Mouse (Mus musculus) small intestine, adult 2 months (tissue): ENCODE data around the gene Zfp300. TPM values are rescaled to one million over a fixed set of nuclear protein-coding genes. Genes with fewer than 3 reads are reported as not detected.

Experiments
- H3K27ac ChIP-seq: fragments of 200-500 bp; 2 replicates; pipeline ENCODE4 v1.5.1; 2012; ENCODE audit warnings: low read depth, low read length, control low read depth, inconsistent platforms; ENCODE audit not compliant: insufficient read depth
- H3K27me3 ChIP-seq: fragments of 200-500 bp; 2 replicates; pipeline ENCODE4 v1.6.1; 2012; ENCODE audit warnings: mild to moderate bottlenecking, moderate library complexity, low read length, inconsistent platforms; ENCODE audit not compliant: control insufficient read depth, insufficient read depth
- H3K36me3 ChIP-seq: fragments of 200-500 bp; 2 replicates; pipeline ENCODE4 v1.6.1; 2012; ENCODE audit warnings: mild to moderate bottlenecking, low read length, control low read depth, inconsistent platforms; ENCODE audit not compliant: control insufficient read depth, insufficient read depth
- H3K4me1 ChIP-seq: fragments of 200-500 bp; 2 replicates; pipeline ENCODE4 v1.6.1; 2012; ENCODE audit warnings: low read length, inconsistent platforms, mixed read lengths; ENCODE audit not compliant: control insufficient read depth, insufficient read depth, insufficient read length
- H3K4me3 ChIP-seq: fragments of 200-500 bp; 2 replicates; pipeline ENCODE4 v1.5.1; 2012; ENCODE audit warnings: low read depth, mild to moderate bottlenecking, control low read depth, inconsistent platforms, low read length, moderate library complexity
- CTCF ChIP-seq: fragments of 200-500 bp; IDR thresholded peaks from 2 replicates; pipeline ENCODE4 v1.5.1; 2012; ENCODE audit warnings: low read depth, mild to moderate bottlenecking, control low read depth, inconsistent platforms, low read length, moderate library complexity, mixed read lengths; ENCODE audit not compliant: insufficient replicate concordance, insufficient read length; ENCODE audit errors: extremely low read depth
- POLR2A ChIP-seq: fragments of 200-500 bp; IDR thresholded peaks from 2 replicates; pipeline ENCODE4 v1.6.1; 2012; ENCODE audit warnings: low read depth, mild to moderate bottlenecking, control low read depth, inconsistent platforms, low read length, moderate library complexity
- WGBS: fragments of 180-500 bp; shearing (Covaris S2); methylation state at CpG from one replicate; pipeline ENCODE4 v1.1.7; 2018; 5-methylcytosine and 5-hydroxymethylcytosine counted together
- polyA plus RNA-seq: library from polyadenylated mRNA; depleted of rRNA; stranded (reverse); fragments of >200 nt; gene quantifications from 2 replicates; pipeline ENCODE4 v1.2.3, GENCODE M21; 2012; rRNA removed

Gene Zfp300
- polyA plus RNA-seq = 0.03 TPM in 1 of 2 replicates, not detected in the other

GRCm38 (mm10) chrX:21088983-21089866, at the start of gene Zfp300:
TSS of gene Zfp300 (minus strand) at chrX:21089527.
- TF ChIP-seq CTCF = no peak
- TF ChIP-seq POLR2A = no peak
- Histone ChIP-seq H3K36me3 (no peaks in the 10 kb centered on the region), H3K27ac (0 out of 2 replicates have a peak within 1 kb of the TSS, but pooled peaks have one; percentile 35), H3K4me1 (no peaks in the 10 kb centered on the region), H3K27me3 (no peaks in the 10 kb centered on the region), H3K4me3 (peak within 1 kb of the TSS; percentile 55)
- WGBS = 15% methylated on average over 27 of the region's 27 CpGs

DNA sequence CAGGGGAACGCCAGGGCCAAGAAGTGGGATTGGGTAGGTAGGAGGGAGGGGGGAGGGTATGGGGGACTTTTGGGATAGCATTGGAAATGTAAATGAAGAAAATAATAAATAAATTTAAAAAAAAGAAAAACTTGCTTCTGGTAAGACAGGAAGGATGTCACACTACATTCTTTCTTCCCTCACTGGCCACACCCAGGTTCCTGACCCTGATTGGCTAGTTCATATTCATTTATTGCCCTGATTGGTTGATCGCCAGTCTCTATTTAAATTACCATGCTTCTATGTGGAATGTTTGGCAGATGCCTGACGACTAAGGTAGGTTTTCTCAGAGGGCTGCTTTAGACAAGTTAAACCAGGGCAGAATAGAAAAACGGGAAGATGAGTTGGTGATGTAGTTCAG, 26.2 kb upstream of the Zfp300 start, which contains the start of gene Ssxa1:
TSS of gene Ssxa1 (plus strand) at position 301 of the 400 bp plus-strand sequence.
- no peak within 1 kb of the TSS for H3K27ac ChIP-seq
- no peaks in the 10 kb centered on the region for H3K27me3 ChIP-seq
- H3K36me3 ChIP-seq = no peaks in the 10 kb centered on the region
- no peaks in the 10 kb centered on the region for H3K4me1 ChIP-seq
- WGBS = 79% methylated on average over 4 of the region's 4 CpGs
- no peak within 1 kb of the TSS for H3K4me3 ChIP-seq
- TF ChIP-seq CTCF (no peak), POLR2A (no peak)

DNA sequence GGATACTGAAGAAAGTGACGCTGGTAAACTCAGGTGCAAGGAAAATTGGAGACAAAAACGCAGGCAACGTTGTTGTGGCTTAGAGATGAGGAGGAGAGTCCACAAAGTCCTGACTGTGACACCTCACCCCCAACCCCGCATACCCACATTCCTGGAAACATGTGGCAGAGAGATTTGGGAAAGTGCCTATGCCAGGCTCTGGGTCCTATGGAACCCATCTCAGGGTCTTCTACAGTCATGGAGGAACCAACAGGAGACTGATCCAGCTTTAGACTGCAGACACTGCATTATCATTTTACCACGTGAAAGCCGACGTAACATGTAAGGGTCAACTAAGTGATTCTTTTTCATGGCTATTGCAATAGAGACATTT, 526 bp upstream of the Zfp300 start:
- Histone ChIP-seq H3K27ac (0 out of 2 replicates have a peak overlapping the region, but pooled peaks have one; percentile 35), H3K27me3 (no peaks in the 10 kb centered on the region), H3K4me3 (peak overlapping the region; percentile 26; the same call in 1 of the 2 replicates), H3K4me1 (no peaks in the 10 kb centered on the region), H3K36me3 (no peaks in the 10 kb centered on the region)
- TF ChIP-seq CTCF (no peak), POLR2A (no peak)
- WGBS = 52% methylated on average over 7 of the region's 7 CpGs

- Histone ChIP-seq H3K36me3 (no peaks in the 10 kb centered on the region), H3K27me3 (no peaks in the 10 kb centered on the region), H3K27ac (no peak overlapping the region), H3K4me3 (peak overlapping the region; percentile 55), H3K4me1 (no peaks in the 10 kb centered on the region)
- no peak for TF ChIP-seq POLR2A
- WGBS = 27% methylated on average over 6 of the region's 6 CpGs
Measured at GRCm38 (mm10) chrX:21088645-21088982, 713 bp downstream of the Zfp300 start.

DNA sequence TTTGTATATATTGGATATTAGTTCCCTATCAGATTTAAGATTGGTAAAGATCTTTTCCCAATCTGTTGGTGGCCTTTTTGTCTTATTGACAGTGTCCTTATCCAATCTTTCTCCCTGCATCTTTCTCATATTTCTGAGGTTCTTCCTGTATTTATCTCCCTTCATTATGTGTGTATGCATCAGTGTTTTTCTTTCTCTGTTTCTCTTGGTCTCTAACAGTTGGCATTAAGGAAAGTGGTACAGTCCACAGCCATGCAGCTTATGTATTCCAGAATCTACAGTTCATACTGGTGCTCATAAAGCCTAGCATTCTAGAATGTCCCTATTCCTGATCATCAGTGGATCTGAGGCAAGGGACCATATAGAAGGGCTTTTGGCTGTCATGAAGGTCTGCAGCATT, 21.2 kb downstream of the Zfp300 start, which contains the start of gene Spaca5:
TSS of gene Spaca5 (plus strand) at position 301 of the 400 bp plus-strand sequence.
- H3K36me3 ChIP-seq = no peaks in the 10 kb centered on the region
- no peak within 1 kb of the TSS for H3K4me3 ChIP-seq
- H3K27me3 ChIP-seq = no peaks in the 10 kb centered on the region
- no peak for TF ChIP-seq POLR2A
- no peak for TF ChIP-seq CTCF
- H3K4me1 ChIP-seq = no peaks in the 10 kb centered on the region
- H3K27ac ChIP-seq = no peak within 1 kb of the TSS

DNA sequence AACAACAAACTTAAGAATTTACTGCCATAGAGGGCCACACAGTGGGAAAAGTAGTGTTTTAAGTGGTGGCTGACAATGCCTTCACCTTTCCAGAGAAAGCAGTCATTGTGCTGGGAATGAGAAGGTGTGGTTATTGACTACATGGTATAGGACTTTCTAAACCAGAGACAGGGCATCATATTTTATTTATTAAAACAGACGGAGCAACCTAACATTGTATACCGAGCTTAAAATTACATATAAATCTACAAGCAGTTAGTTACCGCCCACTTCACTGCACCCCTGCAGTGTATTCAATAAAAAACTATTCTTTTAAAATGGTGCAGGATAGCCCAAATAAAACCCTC, 26.8 kb downstream of the Zfp300 start:
- 80% methylated on average over 3 of the region's 3 CpGs for WGBS
- no peaks in the 10 kb centered on the region for H3K27me3 ChIP-seq
- H3K4me3 ChIP-seq = no peak overlapping the region

GRCm38 (mm10) chrX:21061866-21062543, 27.3 kb downstream of the Zfp300 start, which contains the start of gene Zfp182:
TSS of gene Zfp182 (minus strand) at chrX:21062316.
- TF ChIP-seq POLR2A = peak; percentile 15; the same call in 1 of the 2 replicates
- TF ChIP-seq CTCF = no peak
- 16% methylated on average over 25 of the region's 25 CpGs for WGBS
- Histone ChIP-seq H3K36me3 (no peaks in the 10 kb centered on the region), H3K4me1 (no peaks in the 10 kb centered on the region), H3K27me3 (no peaks in the 10 kb centered on the region), H3K4me3 (peak within 1 kb of the TSS; percentile 94), H3K27ac (peak within 1 kb of the TSS; percentile 67)

More for the DNA sequence above, 26.8 kb downstream of the Zfp300 start:
- H3K4me1 ChIP-seq = no peaks in the 10 kb centered on the region
- TF ChIP-seq CTCF (no peak), POLR2A (no peak)
- no peaks in the 10 kb centered on the region for H3K36me3 ChIP-seq
- no peak overlapping the region for H3K27ac ChIP-seq
